Mouse (Mus musculus): ENCODE measurements around the gene Olfr205.

GRCm38 (mm10) chr16:59331038-59331437 lies at the start of gene Olfr205:
- TF ChIP-seq CTCF (IDR thresholded peaks at IDR 0.05; ENCODE audit: low read depth) (no peak), EP300 (IDR thresholded peaks at IDR 0.05; ENCODE audit: low read depth) (no peak)
